Mouse (Mus musculus) kidney, adult 2 months (tissue): ENCODE measurements at regions not wholly inside any gene's neighbourhood (a gene's known extent, or its start where the extent isn't known, plus 50 kb on each side); places are given as distances from the start of the nearest gene placed in this dataset.

ENCODE experiments used
- DNase-seq: peaks from one replicate; pipeline ENCODE4 v3.0.0; 2021
- H3K27ac ChIP-seq: fragments of 200-500 bp; 2 replicates; pipeline ENCODE4 v1.5.1; 2012; ENCODE audit warnings: low read depth, low read length, control low read depth, inconsistent platforms; ENCODE audit not compliant: insufficient read depth
- H3K27me3 ChIP-seq: fragments of 200-500 bp; replicated peaks from 2 replicates; pipeline ENCODE4 v1.6.1; 2012; ENCODE audit warnings: mild to moderate bottlenecking, moderate library complexity, low read length, inconsistent platforms; ENCODE audit not compliant: control insufficient read depth, insufficient read depth
- H3K36me3 ChIP-seq: fragments of 200-500 bp; 2 replicates; pipeline ENCODE4 v1.6.1; 2012; ENCODE audit warnings: mild to moderate bottlenecking, moderate library complexity, low read length, inconsistent platforms; ENCODE audit not compliant: control insufficient read depth, insufficient read depth
- H3K4me1 ChIP-seq: fragments of 200-500 bp; 2 replicates; pipeline ENCODE4 v1.6.1; 2011; ENCODE audit warnings: low read length; ENCODE audit not compliant: control insufficient read depth, insufficient read depth
- H3K4me3 ChIP-seq: fragments of 200-500 bp; 2 replicates; pipeline ENCODE4 v1.5.1; 2011; ENCODE audit warnings: mild to moderate bottlenecking, low read depth, low read length, control low read depth; ENCODE audit not compliant: insufficient read depth
- CTCF ChIP-seq: fragments of 200-500 bp; conservative IDR thresholded peaks from 2 replicates; pipeline ENCODE4 v1.5.1; 2011; ENCODE audit warnings: low read depth, mild to moderate bottlenecking, control low read depth, low read length, moderate library complexity, mixed read lengths; ENCODE audit not compliant: insufficient read depth, insufficient read length
- POLR2A ChIP-seq: fragments of 200-500 bp; IDR thresholded peaks from one replicate; pipeline ENCODE4 v1.6.1; 2011; ENCODE audit warnings: low read depth, low read length, control low read depth
- WGBS: fragments of 180-500 bp; shearing (Covaris S2); methylation state at CpG from one replicate; pipeline ENCODE4 v1.1.7; 2018; 5-methylcytosine and 5-hydroxymethylcytosine counted together

DNA sequence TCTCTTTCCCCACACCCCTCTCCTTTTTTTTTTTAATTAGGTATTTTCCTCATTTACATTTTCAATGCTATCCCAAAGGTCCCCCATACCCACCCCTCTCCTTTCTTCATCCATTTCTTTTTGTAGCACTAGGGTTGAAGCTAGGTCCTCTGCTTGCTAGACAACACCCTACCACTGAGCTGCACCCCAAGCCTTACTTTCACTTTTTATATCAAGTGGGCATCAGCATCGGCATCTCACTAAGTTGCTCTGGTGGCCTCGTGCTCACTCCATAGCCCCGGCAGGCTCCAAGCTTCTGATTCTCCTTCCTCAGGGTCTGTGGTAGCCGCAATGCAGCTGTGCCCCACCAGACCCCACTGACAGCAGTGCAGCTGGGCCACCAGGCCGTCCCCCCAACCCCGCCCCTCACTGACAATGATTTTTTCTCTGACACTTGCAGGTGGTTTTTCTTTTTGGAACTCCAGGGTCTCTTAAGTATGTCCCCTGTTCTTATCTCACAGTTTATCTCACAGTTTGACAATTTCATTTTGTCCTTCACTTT, 77.5 kb downstream of the Nufip1 start:
- no peaks in the 10 kb centered on the region for H3K27me3 ChIP-seq
- H3K27ac ChIP-seq = no peak overlapping the region
- 83% methylated on average over 6 of the region's 6 CpGs for WGBS
- no peak overlapping the region for H3K4me3 ChIP-seq
- H3K36me3 ChIP-seq = no peaks in the 10 kb centered on the region
- no peaks in the 10 kb centered on the region for H3K4me1 ChIP-seq
- no peak for TF ChIP-seq CTCF
- TF ChIP-seq POLR2A = no peak
- DNase-seq = no peak

GRCm38 (mm10) chr14:76195324-76195723, 84.6 kb downstream of the Nufip1 start:
- Histone ChIP-seq H3K27me3 (no peaks in the 10 kb centered on the region), H3K4me3 (no peak overlapping the region), H3K36me3 (no peaks in the 10 kb centered on the region), H3K4me1 (no peaks in the 10 kb centered on the region), H3K27ac (no peak overlapping the region)
- no peak for DNase-seq
- WGBS = 76% methylated on average over 10 of the region's 10 CpGs
- TF ChIP-seq POLR2A = no peak
- TF ChIP-seq CTCF = no peak

GRCm38 (mm10) chr14:76197357-76197756, 86.7 kb downstream of the Nufip1 start:
- H3K27ac ChIP-seq = no peak overlapping the region
- DNase-seq = no peak
- H3K36me3 ChIP-seq = no peaks in the 10 kb centered on the region
- no peak for TF ChIP-seq POLR2A
- TF ChIP-seq CTCF = no peak
- H3K4me3 ChIP-seq = no peak overlapping the region
- H3K27me3 ChIP-seq = no peaks in the 10 kb centered on the region
- no peaks in the 10 kb centered on the region for H3K4me1 ChIP-seq
- 61% methylated on average over 2 of the region's 2 CpGs for WGBS

DNA sequence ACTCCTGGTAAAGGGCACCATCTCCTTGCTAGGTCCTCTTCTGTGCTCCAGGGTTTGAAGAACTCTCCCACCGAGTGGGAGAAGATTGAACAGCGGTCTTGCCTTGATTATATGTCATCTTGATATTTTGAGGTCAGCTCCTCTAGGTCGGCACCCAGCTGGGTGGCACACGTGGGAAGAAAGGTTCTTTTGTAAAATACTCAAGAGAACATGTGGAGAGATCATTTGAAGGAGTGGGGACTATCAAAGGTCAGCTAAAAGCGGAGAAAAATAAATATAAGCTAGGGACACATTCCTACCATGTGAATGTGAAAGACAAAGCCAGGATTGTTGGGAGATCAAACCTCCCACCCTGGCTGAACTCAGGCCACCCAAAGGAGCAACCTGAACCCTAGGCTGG, 87.7 kb downstream of the Nufip1 start:
- 75% methylated on average over 5 of the region's 5 CpGs for WGBS
- Histone ChIP-seq H3K36me3 (no peaks in the 10 kb centered on the region), H3K4me1 (no peaks in the 10 kb centered on the region), H3K27me3 (no peaks in the 10 kb centered on the region), H3K27ac (no peak overlapping the region), H3K4me3 (no peak overlapping the region)
- TF ChIP-seq POLR2A (no peak), CTCF (no peak)
- no peak for DNase-seq

GRCm38 (mm10) chr14:76202595-76202994, 91.9 kb downstream of the Nufip1 start:
- no peaks in the 10 kb centered on the region for H3K4me1 ChIP-seq
- H3K4me3 ChIP-seq = no peak overlapping the region
- TF ChIP-seq POLR2A = no peak
- TF ChIP-seq CTCF = no peak
- no peaks in the 10 kb centered on the region for H3K36me3 ChIP-seq
- DNase-seq = no peak
- no peak overlapping the region for H3K27ac ChIP-seq
- 89% methylated on average over 4 of the region's 4 CpGs for WGBS
- no peaks in the 10 kb centered on the region for H3K27me3 ChIP-seq

DNA sequence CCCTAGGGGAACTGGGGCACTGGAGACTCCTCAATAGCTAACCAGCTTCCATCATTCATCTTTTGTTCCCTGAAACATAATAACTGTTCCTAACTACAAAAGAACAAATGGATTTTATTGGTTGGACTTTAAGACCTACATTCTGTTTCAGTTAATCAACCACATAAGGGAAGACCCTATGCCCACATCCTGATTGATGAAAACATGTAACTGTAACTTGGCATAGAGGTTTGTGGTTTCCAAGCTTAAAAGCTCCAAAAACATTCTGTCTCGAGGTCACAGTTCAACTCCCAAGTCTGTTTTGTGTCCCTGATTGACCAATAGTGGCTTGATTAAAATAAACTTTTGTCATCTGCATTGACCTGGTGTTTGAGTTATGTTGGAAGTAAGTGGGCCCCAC, 92.4 kb downstream of the Nufip1 start:
- DNase-seq = no peak
- TF ChIP-seq POLR2A = no peak
- no peak for TF ChIP-seq CTCF
- 67% methylated on average over 1 of the region's 1 CpGs for WGBS

GRCm38 (mm10) chr14:76216446-76217177, 105.9 kb downstream of the Nufip1 start:
- WGBS = 56% methylated on average over 12 of the region's 12 CpGs
- H3K4me1 ChIP-seq = no peaks in the 10 kb centered on the region
- no peak overlapping the region for H3K27ac ChIP-seq
- TF ChIP-seq POLR2A = no peak
- DNase-seq = peak; percentile 14
- no peaks in the 10 kb centered on the region for H3K27me3 ChIP-seq
- no peaks in the 10 kb centered on the region for H3K36me3 ChIP-seq
- H3K4me3 ChIP-seq = no peak overlapping the region

More for the DNA sequence above, 92.4 kb downstream of the Nufip1 start:
- Histone ChIP-seq H3K27me3 (no peaks in the 10 kb centered on the region), H3K27ac (no peak overlapping the region), H3K36me3 (no peaks in the 10 kb centered on the region), H3K4me3 (no peak overlapping the region), H3K4me1 (no peaks in the 10 kb centered on the region)

- H3K36me3 ChIP-seq = no peaks in the 10 kb centered on the region
- TF ChIP-seq POLR2A = no peak
- TF ChIP-seq CTCF = no peak
- H3K27ac ChIP-seq = no peak overlapping the region
- no peaks in the 10 kb centered on the region for H3K4me1 ChIP-seq
- H3K27me3 ChIP-seq = no peaks in the 10 kb centered on the region
- H3K4me3 ChIP-seq = no peak overlapping the region
- 83% methylated on average over 9 of the region's 9 CpGs for WGBS
- DNase-seq = peak; percentile 15
Observed at GRCm38 (mm10) chr14:76217178-76217500, 106.4 kb downstream of the Nufip1 start.
